Mouse (Mus musculus) cerebellum, adult 11 months (tissue): ENCODE measurements around the gene Rnf130.

Experiments
- DNase-seq: peaks from one replicate; pipeline ENCODE4 v3.0.0; 2022

Rnf130 gene

DNA sequence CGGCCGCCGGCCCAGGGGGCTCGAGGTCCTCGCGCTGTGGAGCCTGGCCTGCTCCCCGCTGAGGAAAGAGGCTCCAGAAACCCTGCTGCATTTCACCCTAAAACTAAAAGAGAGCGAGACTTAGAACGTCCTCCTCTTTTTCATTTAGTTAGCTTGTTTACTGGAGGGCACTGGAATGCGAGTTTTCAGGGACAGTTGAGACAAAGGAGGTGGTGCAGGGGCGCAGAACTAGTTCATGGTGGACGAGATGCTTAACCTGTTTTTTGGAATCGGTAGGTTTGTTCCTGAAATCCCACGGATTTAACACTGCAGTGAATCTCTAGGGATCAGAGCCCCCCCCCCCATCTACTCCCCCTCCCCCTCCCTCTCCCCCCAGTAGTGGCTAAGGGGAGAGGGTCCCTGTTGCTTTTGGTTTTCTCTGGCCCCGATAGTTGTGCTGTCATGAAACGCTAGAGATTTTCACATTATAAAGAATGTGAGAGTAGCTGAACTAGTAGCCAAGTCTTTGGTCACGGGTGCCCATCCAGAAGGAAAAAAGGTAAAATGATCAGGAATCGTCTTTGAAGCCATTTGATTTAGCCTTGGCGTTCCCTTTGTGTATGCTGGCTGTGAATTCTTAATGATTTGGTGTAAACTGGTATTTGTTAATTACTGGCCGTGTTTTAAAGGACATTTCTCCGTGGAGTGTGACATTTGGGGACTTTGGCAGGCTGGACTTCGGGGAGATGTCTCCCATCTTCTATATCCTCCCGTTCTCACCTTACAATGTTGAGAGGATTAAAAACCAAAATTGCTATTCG is 775 bp downstream of the Rnf130 start:
- peak; percentile 16 for DNase-seq

GRCm38 (mm10) chr11:50026521-50027090 is 1.5 kb downstream of the Rnf130 start:
- no peak for DNase-seq

GRCm38 (mm10) chr11:50028416-50028815 is 3.3 kb downstream of the Rnf130 start:
- DNase-seq: no peak

GRCm38 (mm10) chr11:50034155-50034554 is 9.0 kb downstream of the Rnf130 start:
- DNase-seq: no peak

DNA sequence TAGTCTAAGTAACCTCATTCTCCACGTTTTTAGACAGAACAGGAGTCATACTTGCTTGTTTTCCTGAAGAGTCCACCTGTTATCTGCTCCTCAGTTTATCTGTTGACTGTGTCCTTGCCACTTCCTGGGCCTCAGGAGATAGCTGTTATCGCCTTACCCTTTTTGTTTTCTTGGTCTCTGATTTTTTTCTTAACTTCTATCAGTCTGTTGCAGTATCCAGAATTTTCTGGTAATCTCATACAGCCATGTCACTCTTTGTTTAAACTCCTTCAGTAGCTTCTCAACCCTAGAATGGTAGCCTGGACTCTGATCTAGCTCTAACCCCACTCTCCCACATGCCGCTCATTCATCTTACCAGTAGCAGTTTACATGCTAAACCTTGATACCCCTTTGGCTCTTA is 10.6 kb downstream of the Rnf130 start:
- DNase-seq: no peak

GRCm38 (mm10) chr11:50036781-50037460 is 11.8 kb downstream of the Rnf130 start:
- DNase-seq: no peak

DNA sequence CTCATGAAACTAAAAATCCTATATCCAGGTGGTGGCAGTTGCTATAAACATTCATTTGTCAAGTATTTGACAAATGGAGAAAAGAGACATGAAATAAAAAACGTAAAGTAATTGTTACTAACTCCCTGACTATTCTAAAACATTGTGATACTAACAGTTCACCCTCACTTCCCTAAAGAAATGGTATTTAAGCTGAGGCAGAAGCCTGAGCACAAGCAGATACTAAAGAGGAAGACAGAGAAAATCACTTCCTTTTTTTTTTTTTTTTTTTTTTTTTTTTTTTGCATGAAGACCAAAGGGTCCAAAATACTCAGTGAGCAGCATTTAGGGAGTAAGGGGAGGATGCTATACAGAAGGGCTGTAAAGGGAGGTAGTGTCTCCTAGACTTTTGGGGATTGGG is 13.6 kb downstream of the Rnf130 start:
- no peak for DNase-seq

- no peak for DNase-seq
These were observed 16.0 kb downstream of the Rnf130 start for GRCm38 (mm10) chr11:50041148-50041547.

DNA sequence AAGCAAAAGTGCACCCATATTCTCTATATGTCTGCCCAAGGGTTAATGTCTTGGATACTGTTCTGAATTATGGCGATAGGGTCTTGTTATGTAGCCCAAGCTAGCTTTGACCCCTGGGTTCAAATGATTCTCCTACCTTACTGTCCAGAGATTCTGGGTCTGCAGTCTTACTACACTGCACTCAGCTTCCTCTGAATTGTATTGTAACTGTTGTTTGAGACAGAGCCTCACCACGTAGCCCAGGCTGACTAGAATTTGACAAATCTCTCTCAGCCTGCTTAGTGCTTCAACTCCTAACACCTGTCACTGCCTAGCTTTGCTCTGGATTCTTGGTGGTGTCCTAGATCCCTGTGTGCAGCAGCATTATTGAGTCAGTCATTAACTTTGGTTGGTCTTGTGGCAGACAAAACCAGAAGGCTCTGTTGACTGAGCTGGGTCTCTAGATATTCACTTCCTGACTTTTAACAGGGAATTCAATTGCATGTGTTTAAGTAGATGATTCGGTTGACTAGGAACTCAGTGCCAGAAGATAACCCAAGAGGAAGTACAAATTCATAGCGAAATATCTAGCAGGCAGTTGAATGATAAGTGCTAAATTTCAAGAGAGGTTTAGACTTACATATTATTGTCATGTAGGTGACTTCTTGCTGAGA is 17.3 kb downstream of the Rnf130 start:
- no peak for DNase-seq

GRCm38 (mm10) chr11:50044454-50044853 is 19.3 kb downstream of the Rnf130 start:
- no peak for DNase-seq

DNA sequence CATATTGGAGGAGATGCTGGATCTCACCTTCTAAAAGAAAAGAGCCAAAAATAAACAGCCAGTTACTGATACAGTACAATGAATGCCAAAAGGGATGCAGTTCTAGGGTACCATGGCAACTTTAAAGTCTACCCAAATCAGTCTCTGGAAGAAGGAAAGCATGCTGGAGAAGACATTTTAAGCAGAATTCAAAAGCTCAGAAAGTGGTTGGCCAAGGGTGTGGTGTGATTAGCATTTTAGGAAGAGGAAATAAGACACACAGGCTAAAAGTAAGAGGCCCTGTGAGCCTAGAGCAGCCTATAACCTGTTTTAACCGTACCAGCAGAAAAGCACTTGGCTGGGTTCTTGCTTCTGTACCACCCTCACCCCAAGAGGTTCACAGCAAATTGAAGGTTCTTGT is 22.5 kb downstream of the Rnf130 start:
- no peak for DNase-seq

DNA sequence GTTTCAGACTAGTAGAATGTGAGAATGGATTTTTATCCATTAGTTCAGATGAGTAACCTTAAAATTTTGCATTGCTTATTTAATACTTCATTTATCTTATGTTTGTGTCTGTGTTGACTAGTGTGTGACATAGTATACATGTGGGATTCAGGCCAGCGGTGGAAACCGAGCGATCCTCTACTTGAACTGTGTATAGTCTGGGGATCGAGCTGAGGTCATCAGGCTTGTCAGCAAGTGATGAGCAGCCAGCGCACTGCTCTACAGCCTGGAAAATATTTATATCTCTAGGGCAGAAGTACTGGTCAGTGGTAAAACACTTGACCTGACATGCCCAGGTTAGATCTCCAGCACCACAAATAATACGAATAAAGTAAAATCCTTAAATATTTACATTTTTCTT is 23.0 kb downstream of the Rnf130 start:
- no peak for DNase-seq

DNA sequence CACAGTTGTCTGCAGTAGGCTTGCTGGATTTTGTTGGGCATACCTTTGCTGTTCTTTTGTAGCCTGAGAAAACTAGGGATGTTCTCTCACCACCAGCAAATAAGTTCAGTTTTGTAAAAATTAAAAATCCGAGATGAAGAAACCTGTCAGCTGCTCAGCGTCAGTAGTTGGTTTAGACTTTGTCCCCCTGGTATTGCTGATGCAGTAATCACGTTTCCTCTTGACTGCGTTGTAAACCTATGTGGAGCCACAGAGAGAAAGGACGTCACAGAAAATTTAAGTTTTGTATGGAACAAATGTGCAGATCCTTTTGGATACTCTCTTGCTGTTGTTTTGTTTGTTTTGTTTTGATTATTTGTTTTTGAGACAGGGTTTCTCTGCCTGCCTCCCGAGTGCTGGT is 25.2 kb downstream of the Rnf130 start:
- DNase-seq: no peak

DNA sequence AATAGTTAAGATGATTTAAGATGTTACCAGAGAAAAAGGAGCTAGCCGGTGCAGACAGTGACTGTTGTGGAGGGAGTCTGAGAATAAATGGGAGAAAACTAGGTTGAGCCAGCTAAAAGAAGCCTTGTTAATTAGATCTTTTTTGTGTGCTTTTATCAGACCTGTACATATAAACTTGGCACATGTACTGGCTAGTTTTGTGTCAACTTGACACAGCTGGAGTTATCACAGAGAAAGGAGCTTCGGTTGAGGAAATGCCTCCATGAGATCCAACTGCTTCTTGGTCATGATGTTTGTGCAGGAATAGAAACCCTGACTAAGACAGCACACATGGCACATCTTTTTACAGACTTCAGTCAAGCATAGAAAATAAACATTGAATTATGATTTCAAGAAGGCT is 32.6 kb downstream of the Rnf130 start:
- DNase-seq: no peak

DNA sequence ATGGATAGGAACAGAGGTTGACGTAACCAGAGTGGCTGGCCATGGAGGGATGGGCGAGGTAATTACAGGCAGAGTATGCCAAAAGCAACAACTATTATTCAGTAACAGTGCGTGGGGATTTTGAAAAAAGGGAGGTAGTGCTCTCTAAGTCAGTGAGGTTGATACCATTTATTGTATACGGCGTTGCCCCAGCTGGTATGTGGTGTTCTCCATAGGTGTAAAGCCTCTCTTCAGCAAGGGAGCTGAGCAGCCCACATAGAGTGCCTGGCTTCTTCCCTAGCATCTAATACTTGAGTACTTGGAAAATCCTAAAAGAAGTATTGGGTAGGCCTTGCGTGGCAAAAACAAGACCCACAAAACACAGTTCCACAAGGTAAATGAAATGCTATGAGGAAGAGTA is 33.1 kb downstream of the Rnf130 start:
- DNase-seq: no peak

DNA sequence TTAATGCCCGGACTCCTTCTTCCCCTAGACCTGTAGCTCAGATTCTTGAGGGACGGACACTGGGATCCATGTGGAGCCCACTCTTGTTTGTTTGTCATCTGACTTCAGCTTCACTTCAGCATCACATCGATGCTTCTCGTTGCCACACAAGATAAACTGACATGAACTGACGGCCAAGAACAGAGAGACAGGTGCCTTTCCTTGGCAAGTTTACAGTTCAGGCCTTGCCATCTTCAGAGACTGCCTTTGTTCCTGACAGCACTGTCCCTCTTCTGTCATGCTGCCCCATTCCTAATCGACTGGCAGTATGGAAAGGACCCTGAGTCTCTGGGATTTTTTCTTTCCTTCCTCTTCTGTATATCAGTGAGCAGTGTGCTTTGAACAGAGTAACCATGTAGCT is 33.9 kb downstream of the Rnf130 start:
- DNase-seq: no peak

DNA sequence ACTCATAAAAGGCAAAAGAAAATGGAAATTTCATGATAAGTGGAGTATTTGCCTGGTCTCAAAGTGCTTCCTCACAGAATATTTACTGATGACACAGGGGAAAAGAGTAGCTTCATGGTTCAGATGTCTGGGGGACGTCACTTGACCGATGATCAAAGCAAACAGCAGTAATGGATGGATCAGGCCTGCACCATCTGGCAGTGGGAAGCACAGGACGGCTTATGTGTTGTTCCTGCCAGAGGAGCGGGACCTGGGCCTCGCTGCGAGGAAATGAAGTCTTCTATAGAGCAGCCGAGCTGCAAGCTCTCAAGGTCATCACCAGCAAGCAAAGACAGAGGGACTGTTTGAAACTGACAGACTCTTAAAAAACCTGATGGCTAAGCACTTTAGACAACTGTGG is 37.0 kb downstream of the Rnf130 start:
- DNase-seq: peak; percentile 43

GRCm38 (mm10) chr11:50066088-50066487 is 40.9 kb downstream of the Rnf130 start:
- no peak for DNase-seq

- DNase-seq: peak; percentile 48
These were observed 48.7 kb downstream of the Rnf130 start for GRCm38 (mm10) chr11:50073830-50074229.

GRCm38 (mm10) chr11:50076756-50077155 is 51.6 kb downstream of the Rnf130 start:
- DNase-seq: no peak

DNA sequence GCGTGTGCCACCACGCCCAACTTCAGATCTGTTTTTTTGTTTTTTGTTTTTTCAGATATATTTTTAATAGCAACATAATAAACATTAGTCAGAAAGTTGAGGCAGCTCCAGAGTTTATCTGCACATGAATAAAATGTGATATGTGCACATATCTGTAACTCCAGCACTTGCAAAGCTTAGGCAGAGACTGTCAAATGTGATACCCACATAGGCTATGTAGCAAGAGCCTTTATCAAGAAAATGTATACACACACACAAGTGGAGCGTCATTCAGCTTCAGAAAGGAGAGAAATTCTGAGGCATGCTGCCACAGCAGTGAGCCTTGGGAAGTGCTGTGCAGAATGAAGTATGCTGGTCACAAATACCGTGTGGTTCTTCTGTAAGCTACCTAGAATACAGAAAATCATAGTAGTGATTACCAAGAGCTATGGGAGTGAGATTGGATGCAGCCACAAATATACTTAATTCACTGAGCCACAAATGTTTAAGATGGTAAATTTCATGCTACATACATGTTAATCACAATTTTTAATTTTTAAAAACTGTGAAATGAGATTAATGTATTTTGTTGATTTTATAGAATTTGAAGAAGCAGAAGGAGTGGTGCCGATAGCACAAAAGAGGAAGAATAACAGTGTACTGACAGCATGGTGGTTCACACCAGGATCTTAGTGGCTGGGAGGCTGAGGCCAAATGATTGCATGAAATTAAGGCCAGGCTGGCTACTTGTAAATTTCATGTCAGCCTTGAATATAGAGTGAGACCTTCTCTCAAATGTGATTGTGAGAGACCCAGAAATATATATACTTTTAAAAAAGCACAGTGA is 56.4 kb downstream of the Rnf130 start:
- DNase-seq: no peak

- no peak for DNase-seq
These were observed 61.1 kb downstream of the Rnf130 start for GRCm38 (mm10) chr11:50086211-50086610.

GRCm38 (mm10) chr11:50089840-50090239 is 64.7 kb downstream of the Rnf130 start:
- no peak for DNase-seq
